Mouse (Mus musculus) heart, embryonic 16.5 days (tissue): Measurements from ENCODE around the gene Zfp229. TPM values are rescaled to one million over a fixed set of nuclear protein-coding genes. Genes with fewer than 3 reads are reported as not detected.
A peak's percentile ranks its signal among the peaks of the same experiment; 100 is the strongest.
"Not testable (repeated sequence)": the region's sequence is repeated elsewhere in the genome, so short reads cannot be mapped to it uniquely, and the experiment has no call there.

Source experiments
- ATAC-seq: fragments of 200-750 bp; cut with Nextera tagmentation; replicated peaks from 2 replicates; pipeline ENCODE4 v1.8.0; 2017; ENCODE audit warnings: moderate number of reproducible peaks; ENCODE audit not compliant: insufficient read depth, low FRiP score; ENCODE audit errors: extremely low read depth
- H3K27ac ChIP-seq: fragments of 300-500 bp; sonication (generic); 2 replicates; pipeline ENCODE4 v1.5.1; 2014; ENCODE audit warnings: mild to moderate bottlenecking, low read length, control low read depth, moderate library complexity
- H3K27me3 ChIP-seq: fragments of 300-500 bp; sonication (generic); 2 replicates; pipeline ENCODE4 v1.6.1; 2014; ENCODE audit warnings: low read length, mixed read lengths; ENCODE audit not compliant: control insufficient read depth, insufficient read depth
- H3K36me3 ChIP-seq: fragments of 300-500 bp; sonication (generic); 2 replicates; pipeline ENCODE4 v1.6.1; 2014; ENCODE audit not compliant: control insufficient read depth, insufficient read depth
- H3K4me1 ChIP-seq: fragments of 300-500 bp; sonication (generic); 2 replicates; pipeline ENCODE4 v1.6.1; 2014; ENCODE audit warnings: low read length, mixed read lengths; ENCODE audit not compliant: control insufficient read depth, insufficient read depth
- H3K4me2 ChIP-seq: fragments of 300-500 bp; sonication (generic); 2 replicates; pipeline ENCODE4 v1.6.1; 2014; ENCODE audit warnings: low read depth, mild to moderate bottlenecking, control low read depth, low read length
- H3K4me3 ChIP-seq: fragments of 300-500 bp; sonication (generic); 2 replicates; pipeline ENCODE4 v1.5.1; 2014; ENCODE audit warnings: mild to moderate bottlenecking, control low read depth, low read length
- H3K9ac ChIP-seq: fragments of 300-500 bp; sonication (generic); 2 replicates; pipeline ENCODE4 v1.6.1; 2014; ENCODE audit warnings: low read length, control low read depth
- H3K9me3 ChIP-seq: fragments of 300-500 bp; sonication (generic); replicated peaks from 2 replicates; pipeline ENCODE4 v1.6.1; 2016; ENCODE audit warnings: low read length; ENCODE audit not compliant: control insufficient read depth
- WGBS: fragments of 180-500 bp; shearing (Covaris S2); extraction: QIAGEN DNeasy Blood & Tissue Kit; methylation state at CpG from one replicate; pipeline ENCODE4 v1.1.7; 2014; 5-methylcytosine and 5-hydroxymethylcytosine counted together
- polyA plus RNA-seq: library from polyadenylated mRNA; unstranded; fragments of >200 nt; fragmentation: Nextera tagmentation; extraction: Ambion mirVana; gene quantifications from 2 replicates; pipeline ENCODE4 v1.2.1, GENCODE M21; 2015

Zfp229 gene
- 4.9 and 5.5 TPM in 2 replicates for polyA plus RNA-seq

GRCm38 (mm10) chr17:21730495-21730894, at the start of gene Zfp229:
Zfp229 (plus strand) TSS chr17:21730795.
- not testable (repeated sequence) for H3K9me3 ChIP-seq, H3K36me3 ChIP-seq, H3K4me2 ChIP-seq, H3K27me3 ChIP-seq, H3K27ac ChIP-seq, ATAC-seq, H3K9ac ChIP-seq, H3K4me3 ChIP-seq, H3K4me1 ChIP-seq
- 98% methylated on average over 9 of the region's 22 CpGs for WGBS

GRCm38 (mm10) chr17:21691560-21691959, 39.0 kb upstream of the Zfp229 start, which contains the start of gene Gm10226:
Gm10226 (plus strand) TSS chr17:21691860.
- Histone ChIP-seq H3K4me3 (no peak within 1 kb of the TSS), H3K9me3 (no peaks in the 10 kb centered on the region), H3K27ac (no peak within 1 kb of the TSS), H3K4me2 (no peak within 1 kb of the TSS), H3K36me3 (0 out of 2 replicates have a peak, but pooled peaks cover 2% of the 10 kb centered on the region), H3K9ac (no peak within 1 kb of the TSS), H3K4me1 (no peaks in the 10 kb centered on the region), H3K27me3 (no peaks in the 10 kb centered on the region)
- no peak for ATAC-seq
- WGBS = 86% methylated on average over 3 of the region's 3 CpGs

- 73% methylated on average over 3 of the region's 3 CpGs for WGBS
- Histone ChIP-seq H3K4me2 (no peak overlapping the region), H3K9ac (no peak overlapping the region), H3K27ac (no peak overlapping the region), H3K27me3 (no peaks in the 10 kb centered on the region), H3K36me3 (0 out of 2 replicates have a peak, but pooled peaks cover 2% of the 10 kb centered on the region), H3K4me3 (no peak overlapping the region), H3K4me1 (no peaks in the 10 kb centered on the region), H3K9me3 (no peaks in the 10 kb centered on the region)
- no peak for ATAC-seq
Observed at GRCm38 (mm10) chr17:21693342-21693741, 37.3 kb upstream of the Zfp229 start.

GRCm38 (mm10) chr17:21696073-21696472, 34.5 kb upstream of the Zfp229 start:
- Histone ChIP-seq H3K9ac (no peak overlapping the region), H3K4me3 (no peak overlapping the region), H3K27me3 (no peaks in the 10 kb centered on the region), H3K4me2 (no peak overlapping the region), H3K36me3 (0 out of 2 replicates have a peak, but pooled peaks cover 2% of the 10 kb centered on the region), H3K9me3 (no peaks in the 10 kb centered on the region), H3K27ac (no peak overlapping the region), H3K4me1 (no peaks in the 10 kb centered on the region)
- no peak for ATAC-seq

GRCm38 (mm10) chr17:21702281-21703240, 28.0 kb upstream of the Zfp229 start:
- H3K36me3 ChIP-seq = no peaks in the 10 kb centered on the region
- H3K9me3 ChIP-seq = no peaks in the 10 kb centered on the region
- no peaks in the 10 kb centered on the region for H3K27me3 ChIP-seq
- H3K4me2 ChIP-seq = no peak overlapping the region
- H3K27ac ChIP-seq = no peak overlapping the region
- H3K4me1 ChIP-seq = no peaks in the 10 kb centered on the region
- WGBS = 18% methylated on average over 5 of the region's 5 CpGs
- ATAC-seq = no peak
- no peak overlapping the region for H3K4me3 ChIP-seq
- H3K9ac ChIP-seq = no peak overlapping the region

GRCm38 (mm10) chr17:21703414-21703813, 27.2 kb upstream of the Zfp229 start:
- WGBS = 75% methylated on average over 1 of the region's 1 CpGs
- Histone ChIP-seq H3K9ac (no peak overlapping the region), H3K36me3 (no peaks in the 10 kb centered on the region), H3K4me1 (peaks cover 2% of the 10 kb centered on the region), H3K27ac (no peak overlapping the region), H3K4me2 (no peak overlapping the region), H3K9me3 (no peaks in the 10 kb centered on the region), H3K4me3 (no peak overlapping the region), H3K27me3 (no peaks in the 10 kb centered on the region)
- no peak for ATAC-seq

GRCm38 (mm10) chr17:21707343-21707996, 23.1 kb upstream of the Zfp229 start, which contains the start of gene Zfp760:
Zfp760 (plus strand) TSS chr17:21707741.
- peak; percentile 98 for ATAC-seq
- 0 out of 2 replicates have a peak, but pooled peaks cover 3% of the 10 kb centered on the region for H3K36me3 ChIP-seq
- peak within 1 kb of the TSS; percentile 86 for H3K9ac ChIP-seq
- peak within 1 kb of the TSS; percentile 82 for H3K4me3 ChIP-seq
- no peaks in the 10 kb centered on the region for H3K9me3 ChIP-seq
- peak within 1 kb of the TSS; percentile 66 for H3K4me2 ChIP-seq
- no peaks in the 10 kb centered on the region for H3K27me3 ChIP-seq
- H3K4me1 ChIP-seq = peaks cover 7% of the 10 kb centered on the region
- WGBS = 3% methylated on average over 26 of the region's 26 CpGs
- peak within 1 kb of the TSS; percentile 95 for H3K27ac ChIP-seq

- no peak overlapping the region for H3K27ac ChIP-seq
- peak overlapping the region; percentile 86 for H3K9ac ChIP-seq
- 0 out of 2 replicates have a peak, but pooled peaks cover 3% of the 10 kb centered on the region for H3K36me3 ChIP-seq
- H3K4me1 ChIP-seq = peaks cover 7% of the 10 kb centered on the region
- peak overlapping the region; percentile 82 for H3K4me3 ChIP-seq
- no peaks in the 10 kb centered on the region for H3K27me3 ChIP-seq
- no peak for ATAC-seq
- no peaks in the 10 kb centered on the region for H3K9me3 ChIP-seq
- peak overlapping the region; percentile 66 for H3K4me2 ChIP-seq
- WGBS = 42% methylated on average over 2 of the region's 2 CpGs
Observed at GRCm38 (mm10) chr17:21708401-21708800, 22.2 kb upstream of the Zfp229 start.
